Mouse (Mus musculus) hindbrain, embryonic 14.5 days (tissue): Measurements from ENCODE around the gene Kbtbd3. TPM values are rescaled to one million over a fixed set of nuclear protein-coding genes. Genes with fewer than 3 reads are reported as not detected.

ENCODE experiments used
- ATAC-seq: fragments of 200-750 bp; cut with Nextera tagmentation; 2 replicates; pipeline ENCODE4 v1.8.0; 2017; ENCODE audit warnings: moderate number of reproducible peaks, mild to moderate bottlenecking, moderate TSS enrichment, moderate library complexity; ENCODE audit not compliant: low FRiP score
- DNase-seq: peaks from one replicate; pipeline ENCODE4 v3.0.0-alpha.2; 2015; ENCODE audit warnings: low spot score
- H3K27ac ChIP-seq: fragments of 300-500 bp; sonication (generic); 2 replicates; pipeline ENCODE4 v1.5.1; 2014; ENCODE audit warnings: mild to moderate bottlenecking, moderate library complexity
- H3K27me3 ChIP-seq: fragments of 300-500 bp; sonication (generic); 2 replicates; pipeline ENCODE4 v1.6.1; 2014; ENCODE audit warnings: mild to moderate bottlenecking, low read length, mixed read lengths; ENCODE audit not compliant: control insufficient read depth, insufficient read depth
- H3K36me3 ChIP-seq: fragments of 300-500 bp; sonication (generic); replicated peaks from 2 replicates; pipeline ENCODE4 v1.6.1; 2014; ENCODE audit not compliant: control insufficient read depth, insufficient read depth
- H3K4me1 ChIP-seq: fragments of 300-500 bp; sonication (generic); replicated peaks from 2 replicates; pipeline ENCODE4 v1.6.1; 2014; ENCODE audit warnings: antibody characterized with exemption, low read length, mixed read lengths; ENCODE audit not compliant: control insufficient read depth, insufficient read depth
- H3K4me2 ChIP-seq: fragments of 300-500 bp; sonication (generic); replicated peaks from 2 replicates; pipeline ENCODE4 v1.6.1; 2014; ENCODE audit warnings: mild to moderate bottlenecking, moderate library complexity
- H3K4me3 ChIP-seq: fragments of 300-500 bp; sonication (generic); replicated peaks from 2 replicates; pipeline ENCODE4 v1.5.1; 2014; ENCODE audit warnings: mild to moderate bottlenecking, low read length
- H3K9ac ChIP-seq: fragments of 300-500 bp; sonication (generic); 2 replicates; pipeline ENCODE4 v1.6.1; 2014
- H3K9me3 ChIP-seq: fragments of 300-500 bp; sonication (generic); 2 replicates; pipeline ENCODE4 v1.6.1; 2016; ENCODE audit warnings: low read length; ENCODE audit not compliant: control insufficient read depth
- WGBS: fragments of 180-500 bp; shearing (Covaris S2); extraction: QIAGEN DNeasy Blood & Tissue Kit; methylation state at CpG from one replicate; pipeline ENCODE4 v1.1.7; 2014; 5-methylcytosine and 5-hydroxymethylcytosine counted together
- polyA plus RNA-seq: library from polyadenylated mRNA; unstranded; fragments of >200 nt; fragmentation: Nextera tagmentation; extraction: Ambion mirVana; gene quantifications from 2 replicates; pipeline ENCODE4 v1.2.1, GENCODE M21; 2014

The Kbtbd3 gene
- 13.3 and 14.0 TPM in 2 replicates for polyA plus RNA-seq

GRCm38 (mm10) chr9:4309351-4310085 lies at the start of gene Kbtbd3, which contains the start of gene Aasdhppt:
Gene Kbtbd3, plus strand, starts transcription at chr9:4309833.
Gene Aasdhppt, minus strand, starts transcription at chr9:4309471.
- H3K36me3 ChIP-seq, result no peaks in the 10 kb centered on the region
- H3K9ac ChIP-seq, result peak within 1 kb of the TSS; percentile 82
- peak; percentile 99 for DNase-seq
- H3K4me3 ChIP-seq, result peak within 1 kb of the TSS; percentile 62
- H3K4me1 ChIP-seq, result peaks cover 22% of the 10 kb centered on the region
- H3K9me3 ChIP-seq, result no peaks in the 10 kb centered on the region
- peak; percentile 98 for ATAC-seq
- WGBS, result under 1% methylated on average over 53 of the region's 53 CpGs
- H3K27me3 ChIP-seq, result no peaks in the 10 kb centered on the region
- peak within 1 kb of the TSS; percentile 71 for H3K4me2 ChIP-seq
- peak within 1 kb of the TSS; percentile 91 for H3K27ac ChIP-seq

GRCm38 (mm10) chr9:4259841-4260745 lies 49.5 kb upstream of the Kbtbd3 start:
- H3K4me1 ChIP-seq, result no peaks in the 10 kb centered on the region
- H3K27me3 ChIP-seq, result no peaks in the 10 kb centered on the region
- peaks cover 15% of the 10 kb centered on the region for H3K9me3 ChIP-seq
- no peak overlapping the region for H3K9ac ChIP-seq
- DNase-seq (peak; percentile 31), ATAC-seq (peak; percentile 70)
- H3K4me2 ChIP-seq, result no peak overlapping the region
- H3K27ac ChIP-seq, result no peak overlapping the region
- no peaks in the 10 kb centered on the region for H3K36me3 ChIP-seq
- WGBS, result 60% methylated on average over 65 of the region's 65 CpGs
- H3K4me3 ChIP-seq, result peak overlapping the region; percentile 18

GRCm38 (mm10) chr9:4260746-4261090 lies 48.9 kb upstream of the Kbtbd3 start:
- Histone ChIP-seq H3K4me3 (peak overlapping the region; percentile 18), H3K27me3 (no peaks in the 10 kb centered on the region), H3K9ac (no peak overlapping the region), H3K4me2 (no peak overlapping the region), H3K4me1 (no peaks in the 10 kb centered on the region), H3K36me3 (no peaks in the 10 kb centered on the region), H3K27ac (no peak overlapping the region), H3K9me3 (peaks cover 15% of the 10 kb centered on the region)
- DNase-seq, result no peak
- 65% methylated on average over 12 of the region's 12 CpGs for WGBS
- ATAC-seq, result no peak

- no peaks in the 10 kb centered on the region for H3K9me3 ChIP-seq
- WGBS, result over 99% methylated on average over 3 of the region's 3 CpGs
- no peak overlapping the region for H3K4me3 ChIP-seq
- no peak overlapping the region for H3K9ac ChIP-seq
- H3K27me3 ChIP-seq, result no peaks in the 10 kb centered on the region
- DNase-seq (no peak), ATAC-seq (no peak)
- H3K4me2 ChIP-seq, result no peak overlapping the region
- no peaks in the 10 kb centered on the region for H3K4me1 ChIP-seq
- no peak overlapping the region for H3K27ac ChIP-seq
- H3K36me3 ChIP-seq, result no peaks in the 10 kb centered on the region
These were observed 42.8 kb upstream of the Kbtbd3 start for GRCm38 (mm10) chr9:4266881-4267280.

- Histone ChIP-seq H3K27ac (no peak overlapping the region), H3K27me3 (no peaks in the 10 kb centered on the region), H3K4me2 (no peak overlapping the region), H3K4me1 (no peaks in the 10 kb centered on the region), H3K36me3 (peaks cover 8% of the 10 kb centered on the region; the same call in 1 of the 2 replicates), H3K9ac (no peak overlapping the region), H3K9me3 (no peaks in the 10 kb centered on the region), H3K4me3 (no peak overlapping the region)
- peak; percentile 24; the same call in 1 of the 2 replicates for ATAC-seq
- 7% methylated on average over 3 of the region's 3 CpGs for WGBS
- DNase-seq, result no peak
These were observed 25.8 kb upstream of the Kbtbd3 start for GRCm38 (mm10) chr9:4283850-4284249.

- Histone ChIP-seq H3K9ac (no peak overlapping the region), H3K36me3 (peaks cover 29% of the 10 kb centered on the region), H3K4me3 (no peak overlapping the region), H3K4me2 (no peak overlapping the region), H3K9me3 (no peaks in the 10 kb centered on the region), H3K27ac (no peak overlapping the region), H3K4me1 (no peaks in the 10 kb centered on the region), H3K27me3 (no peaks in the 10 kb centered on the region)
- no peak for ATAC-seq
- DNase-seq, result no peak
- 94% methylated on average over 2 of the region's 2 CpGs for WGBS
These were observed 9.2 kb upstream of the Kbtbd3 start for GRCm38 (mm10) chr9:4300466-4300865.

GRCm38 (mm10) chr9:4304867-4305266 lies 4.8 kb upstream of the Kbtbd3 start:
- Histone ChIP-seq H3K9me3 (no peaks in the 10 kb centered on the region), H3K27me3 (no peaks in the 10 kb centered on the region), H3K4me3 (no peak overlapping the region), H3K4me1 (peaks cover 14% of the 10 kb centered on the region), H3K36me3 (peaks cover 21% of the 10 kb centered on the region), H3K9ac (no peak overlapping the region), H3K27ac (no peak overlapping the region), H3K4me2 (no peak overlapping the region)
- 67% methylated on average over 1 of the region's 1 CpGs for WGBS
- ATAC-seq, result no peak
- DNase-seq, result no peak

GRCm38 (mm10) chr9:4308628-4309350 lies 844 bp upstream of the Kbtbd3 start:
- 1% methylated on average over 36 of the region's 36 CpGs for WGBS
- DNase-seq (peak; percentile 33), ATAC-seq (no peak)
- Histone ChIP-seq H3K4me2 (peak overlapping the region; percentile 71), H3K4me3 (peak overlapping the region; percentile 62), H3K36me3 (no peaks in the 10 kb centered on the region), H3K9me3 (no peaks in the 10 kb centered on the region), H3K27me3 (no peaks in the 10 kb centered on the region), H3K4me1 (peaks cover 22% of the 10 kb centered on the region), H3K27ac (peak overlapping the region; percentile 91), H3K9ac (peak overlapping the region; percentile 82)

- H3K4me2 ChIP-seq, result peak overlapping the region; percentile 55
- no peaks in the 10 kb centered on the region for H3K27me3 ChIP-seq
- WGBS, result 71% methylated on average over 3 of the region's 3 CpGs
- ATAC-seq, result no peak
- no peaks in the 10 kb centered on the region for H3K9me3 ChIP-seq
- no peak overlapping the region for H3K27ac ChIP-seq
- H3K36me3 ChIP-seq, result no peaks in the 10 kb centered on the region
- H3K9ac ChIP-seq, result peak overlapping the region; percentile 82
- DNase-seq, result no peak
- H3K4me1 ChIP-seq, result peaks cover 22% of the 10 kb centered on the region
- peak overlapping the region; percentile 62 for H3K4me3 ChIP-seq
These were observed 1.1 kb downstream of the Kbtbd3 start for GRCm38 (mm10) chr9:4310706-4311105.
